Mouse (Mus musculus) embryonic facial prominence, embryonic 14.5 days (tissue): ENCODE measurements around the gene Ttll11. TPM values are rescaled to one million over a fixed set of nuclear protein-coding genes. Genes with fewer than 3 reads are reported as not detected.
A peak's percentile ranks its signal among the peaks of the same experiment; 100 is the strongest.

Experiments used
- ATAC-seq: fragments of 200-750 bp; cut with Nextera tagmentation; 2 replicates; pipeline ENCODE4 v1.8.0; 2017; ENCODE audit warnings: low read depth, moderate number of reproducible peaks, moderate TSS enrichment
- DNase-seq: peaks from one replicate; pipeline ENCODE4 v3.0.0-alpha.2; 2015; ENCODE audit warnings: low spot score
- H3K27ac ChIP-seq: fragments of 300-500 bp; sonication (generic); replicated peaks from 2 replicates; pipeline ENCODE4 v1.5.1; 2014; ENCODE audit warnings: low read depth, mild to moderate bottlenecking, low read length, moderate library complexity
- H3K27me3 ChIP-seq: fragments of 300-500 bp; sonication (generic); replicated peaks from 2 replicates; pipeline ENCODE4 v1.6.1; 2014; ENCODE audit warnings: low read length; ENCODE audit not compliant: control insufficient read depth, insufficient read depth
- H3K36me3 ChIP-seq: fragments of 300-500 bp; sonication (generic); 2 replicates; pipeline ENCODE4 v1.6.1; 2014; ENCODE audit warnings: low read length, mixed read lengths; ENCODE audit not compliant: control insufficient read depth, insufficient read depth
- H3K4me1 ChIP-seq: fragments of 300-500 bp; sonication (generic); 2 replicates; pipeline ENCODE4 v1.6.1; 2014; ENCODE audit warnings: antibody characterized with exemption, low read length; ENCODE audit not compliant: control insufficient read depth, insufficient read depth
- H3K4me2 ChIP-seq: fragments of 300-500 bp; sonication (generic); 2 replicates; pipeline ENCODE4 v1.6.1; 2014; ENCODE audit warnings: low read depth, mild to moderate bottlenecking, low read length, moderate library complexity, mixed read lengths
- H3K4me3 ChIP-seq: fragments of 300-500 bp; sonication (generic); 2 replicates; pipeline ENCODE4 v1.5.1; 2014; ENCODE audit warnings: low read depth, mild to moderate bottlenecking, low read length
- H3K9ac ChIP-seq: fragments of 300-500 bp; sonication (generic); 2 replicates; pipeline ENCODE4 v1.6.1; 2014; ENCODE audit warnings: low read depth, mild to moderate bottlenecking, low read length, moderate library complexity, mixed read lengths
- H3K9me3 ChIP-seq: fragments of 300-500 bp; sonication (generic); 2 replicates; pipeline ENCODE4 v1.6.1; 2016; ENCODE audit warnings: low read length; ENCODE audit not compliant: control insufficient read depth
- WGBS: fragments of 180-500 bp; shearing (Covaris S2); extraction: QIAGEN DNeasy Blood & Tissue Kit; methylation state at CpG from one replicate; pipeline ENCODE4 v1.1.7; 2014; 5-methylcytosine and 5-hydroxymethylcytosine counted together
- polyA plus RNA-seq: library from polyadenylated mRNA; unstranded; fragments of >200 nt; fragmentation: Nextera tagmentation; extraction: Ambion mirVana; gene quantifications from 2 replicates; pipeline ENCODE4 v1.2.1, GENCODE M21; 2014

The Ttll11 gene
- polyA plus RNA-seq, 1 experiment from 2014 or later = 1.8 TPM

- Histone ChIP-seq H3K4me3 (no peak overlapping the region), H3K36me3 (no peaks in the 10 kb centered on the region), H3K4me1 (no peaks in the 10 kb centered on the region), H3K27ac (no peak overlapping the region), H3K4me2 (no peak overlapping the region), H3K9ac (no peak overlapping the region), H3K9me3 (no peaks in the 10 kb centered on the region), H3K27me3 (no peaks in the 10 kb centered on the region)
- DNase-seq = peak; percentile 86
- no peak for ATAC-seq
- 32% methylated on average over 11 of the region's 11 CpGs for WGBS
Observed at GRCm38 (mm10) chr2:35930498-35931149, 49.1 kb downstream of the Ttll11 start.

- DNase-seq (peak; percentile 87), ATAC-seq (peak; percentile 67)
- H3K27me3 ChIP-seq = no peaks in the 10 kb centered on the region
- no peaks in the 10 kb centered on the region for H3K4me1 ChIP-seq
- no peaks in the 10 kb centered on the region for H3K9me3 ChIP-seq
- H3K36me3 ChIP-seq = no peaks in the 10 kb centered on the region
- H3K4me3 ChIP-seq = no peak overlapping the region
- H3K9ac ChIP-seq = no peak overlapping the region
- WGBS = 56% methylated on average over 6 of the region's 6 CpGs
- H3K4me2 ChIP-seq = no peak overlapping the region
- no peak overlapping the region for H3K27ac ChIP-seq
Observed at GRCm38 (mm10) chr2:35928133-35928532, 51.6 kb downstream of the Ttll11 start.

- Histone ChIP-seq H3K36me3 (no peaks in the 10 kb centered on the region), H3K27me3 (no peaks in the 10 kb centered on the region), H3K9me3 (no peaks in the 10 kb centered on the region), H3K27ac (no peak overlapping the region), H3K4me2 (no peak overlapping the region), H3K4me3 (no peak overlapping the region), H3K4me1 (no peaks in the 10 kb centered on the region), H3K9ac (no peak overlapping the region)
- no peak for ATAC-seq
- 68% methylated on average over 4 of the region's 4 CpGs for WGBS
- DNase-seq = no peak
Observed at GRCm38 (mm10) chr2:35924947-35925346, 54.8 kb downstream of the Ttll11 start.

- 83% methylated on average over 3 of the region's 3 CpGs for WGBS
- no peak overlapping the region for H3K4me2 ChIP-seq
- H3K27ac ChIP-seq = no peak overlapping the region
- no peaks in the 10 kb centered on the region for H3K9me3 ChIP-seq
- no peaks in the 10 kb centered on the region for H3K27me3 ChIP-seq
- no peak for DNase-seq
- H3K4me3 ChIP-seq = no peak overlapping the region
- no peak for ATAC-seq
- no peaks in the 10 kb centered on the region for H3K4me1 ChIP-seq
- no peak overlapping the region for H3K9ac ChIP-seq
- no peaks in the 10 kb centered on the region for H3K36me3 ChIP-seq
Observed at GRCm38 (mm10) chr2:35922956-35923355, 56.8 kb downstream of the Ttll11 start.

- H3K9ac ChIP-seq = no peak overlapping the region
- H3K36me3 ChIP-seq = no peaks in the 10 kb centered on the region
- no peak for ATAC-seq
- H3K27ac ChIP-seq = no peak overlapping the region
- DNase-seq = no peak
- no peaks in the 10 kb centered on the region for H3K27me3 ChIP-seq
- WGBS = 75% methylated on average over 4 of the region's 4 CpGs
- no peak overlapping the region for H3K4me2 ChIP-seq
- H3K9me3 ChIP-seq = no peaks in the 10 kb centered on the region
- no peaks in the 10 kb centered on the region for H3K4me1 ChIP-seq
- no peak overlapping the region for H3K4me3 ChIP-seq
Observed at GRCm38 (mm10) chr2:35912090-35912489, 67.6 kb downstream of the Ttll11 start.

- H3K4me1 ChIP-seq = no peaks in the 10 kb centered on the region
- H3K4me2 ChIP-seq = no peak overlapping the region
- H3K27ac ChIP-seq = no peak overlapping the region
- no peak for DNase-seq
- no peak overlapping the region for H3K9ac ChIP-seq
- ATAC-seq = no peak
- WGBS = 79% methylated on average over 1 of the region's 1 CpGs
- H3K9me3 ChIP-seq = no peaks in the 10 kb centered on the region
- no peak overlapping the region for H3K4me3 ChIP-seq
- no peaks in the 10 kb centered on the region for H3K36me3 ChIP-seq
- H3K27me3 ChIP-seq = no peaks in the 10 kb centered on the region
Observed at GRCm38 (mm10) chr2:35911675-35912074, 68.0 kb downstream of the Ttll11 start.

GRCm38 (mm10) chr2:35910740-35911139 is 69.0 kb downstream of the Ttll11 start:
- no peak overlapping the region for H3K4me3 ChIP-seq
- H3K9ac ChIP-seq = no peak overlapping the region
- peaks cover 3% of the 10 kb centered on the region; the same call in 1 of the 2 replicates for H3K4me1 ChIP-seq
- H3K4me2 ChIP-seq = no peak overlapping the region
- no peak overlapping the region for H3K27ac ChIP-seq
- 26% methylated on average over 9 of the region's 9 CpGs for WGBS
- no peaks in the 10 kb centered on the region for H3K9me3 ChIP-seq
- DNase-seq (peak; percentile 66), ATAC-seq (peak; percentile 56; the same call in 1 of the 2 replicates)
- no peaks in the 10 kb centered on the region for H3K27me3 ChIP-seq
- no peaks in the 10 kb centered on the region for H3K36me3 ChIP-seq

GRCm38 (mm10) chr2:35909353-35909752 is 70.4 kb downstream of the Ttll11 start:
- Histone ChIP-seq H3K9me3 (no peaks in the 10 kb centered on the region), H3K36me3 (no peaks in the 10 kb centered on the region), H3K4me1 (peaks cover 3% of the 10 kb centered on the region; the same call in 1 of the 2 replicates), H3K4me3 (no peak overlapping the region), H3K27ac (no peak overlapping the region), H3K9ac (no peak overlapping the region), H3K27me3 (no peaks in the 10 kb centered on the region), H3K4me2 (no peak overlapping the region)
- no peak for ATAC-seq
- no peak for DNase-seq
- 93% methylated on average over 4 of the region's 4 CpGs for WGBS

- no peak overlapping the region for H3K4me3 ChIP-seq
- H3K9ac ChIP-seq = no peak overlapping the region
- no peak overlapping the region for H3K27ac ChIP-seq
- no peaks in the 10 kb centered on the region for H3K9me3 ChIP-seq
- H3K27me3 ChIP-seq = no peaks in the 10 kb centered on the region
- no peak for DNase-seq
- no peak for ATAC-seq
- H3K36me3 ChIP-seq = no peaks in the 10 kb centered on the region
- peaks cover 3% of the 10 kb centered on the region; the same call in 1 of the 2 replicates for H3K4me1 ChIP-seq
- WGBS = 73% methylated on average over 6 of the region's 6 CpGs
- H3K4me2 ChIP-seq = no peak overlapping the region
Observed at GRCm38 (mm10) chr2:35907578-35907977, 72.1 kb downstream of the Ttll11 start.
